Mouse (Mus musculus) cerebellum, adult 8-10 months (tissue): ENCODE results near the gene Ttc4.

Experiments
- DNase-seq: peaks from one replicate; pipeline ENCODE4 v3.0.0; 2022

Ttc4 gene

GRCm38 (mm10) chr4:106613560-106613959 is 65.2 kb downstream of the Ttc4 start:
- no peak for DNase-seq

- no peak for DNase-seq
These were observed 65.6 kb downstream of the Ttc4 start for GRCm38 (mm10) chr4:106613105-106613504.
